Mouse (Mus musculus): Measurements from ENCODE around the gene Gpr176. TPM values are rescaled to one million over a fixed set of nuclear protein-coding genes. Genes with fewer than 3 reads are reported as not detected.

Gene Gpr176
- polyA plus RNA-seq, 1 experiment from 2014 or later = 8.3 TPM

DNA sequence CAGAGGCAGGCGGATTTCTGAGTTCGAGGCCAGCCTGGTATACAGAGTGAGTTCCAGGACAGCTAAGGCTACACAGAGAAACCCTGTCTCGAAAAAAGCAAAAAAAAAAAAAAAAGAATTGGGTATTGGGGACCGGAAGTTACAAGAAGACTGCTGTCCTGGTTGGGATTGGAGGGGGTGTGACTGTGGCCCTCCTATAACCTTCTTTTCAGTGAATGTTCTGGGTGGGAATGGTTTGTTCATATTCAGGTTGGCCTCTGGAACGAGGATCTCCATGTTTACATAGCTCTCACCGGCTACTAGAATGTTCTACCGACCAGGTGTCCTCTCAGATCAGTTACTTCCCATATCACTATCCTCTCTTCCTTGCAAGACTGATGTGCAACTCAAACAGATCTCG, 116.1 kb downstream of the Gpr176 start:
- no peaks in the 10 kb centered on the region for H3K36me3 ChIP-seq
- 83% methylated on average over 8 of the region's 8 CpGs for WGBS
- no peak for ATAC-seq (ENCODE audit: low FRiP score, low read depth)

DNA sequence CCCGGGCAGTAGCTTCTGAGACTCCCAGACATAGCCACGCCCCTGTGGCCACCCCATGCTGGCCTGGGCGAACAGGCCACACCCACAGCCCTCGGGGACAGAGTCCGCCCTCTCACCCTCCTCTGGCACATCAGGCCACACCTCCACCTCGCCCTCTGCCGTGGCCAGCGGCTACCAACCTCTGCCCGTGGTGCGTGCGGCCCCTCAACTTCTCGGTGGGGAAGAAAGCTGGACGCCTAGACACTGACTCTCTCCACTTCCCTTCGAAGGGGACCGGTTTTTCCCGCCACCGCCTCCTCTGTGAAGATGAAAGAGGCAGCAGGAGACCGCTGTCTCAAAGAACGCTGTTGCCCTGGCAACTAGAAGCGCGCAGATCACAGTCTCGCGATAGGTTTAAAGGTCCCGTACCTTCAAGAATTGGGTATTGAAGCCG, 116.6 kb downstream of the Gpr176 start, which contains the start of gene Fsip1:
Gene Fsip1 (minus strand): TSS at position 346 of the 433 bp plus-strand sequence.
- peak within 1 kb of the TSS; percentile 46 for H3K4me3 ChIP-seq
- H3K27me3 ChIP-seq = no peaks in the 10 kb centered on the region; the same call in 1 of the 2 replicates
- WGBS = 4% methylated on average over 25 of the region's 25 CpGs
- peak within 1 kb of the TSS; percentile 71 for H3K4me2 ChIP-seq
- peak; percentile 87 for ATAC-seq (ENCODE audit: low FRiP score, low read depth)
- H3K27ac ChIP-seq (replicated peaks) = no peak within 1 kb of the TSS; the same call in 1 of the 2 replicates
- peaks cover 15% of the 10 kb centered on the region; the same call in 1 of the 2 replicates for H3K4me1 ChIP-seq (replicated peaks)
- H3K9me3 ChIP-seq = no peaks in the 10 kb centered on the region
- peak within 1 kb of the TSS; percentile 23; the same call in 1 of the 2 replicates for H3K9ac ChIP-seq
- no peaks in the 10 kb centered on the region for H3K36me3 ChIP-seq

More for the DNA sequence above, 116.1 kb downstream of the Gpr176 start:
- Histone ChIP-seq H3K27me3 (no peaks in the 10 kb centered on the region; the same call in 1 of the 2 replicates), H3K4me3 (peak overlapping the region; percentile 46), H3K9ac (no peak overlapping the region), H3K9me3 (no peaks in the 10 kb centered on the region), H3K4me1 (replicated peaks) (peaks cover 15% of the 10 kb centered on the region; the same call in 1 of the 2 replicates), H3K4me2 (peak overlapping the region; percentile 71), H3K27ac (replicated peaks) (no peak overlapping the region)

- H3K27ac ChIP-seq (replicated peaks) = no peak overlapping the region
- H3K36me3 ChIP-seq = no peaks in the 10 kb centered on the region
- 34% methylated on average over 8 of the region's 8 CpGs for WGBS
- no peak overlapping the region for H3K4me2 ChIP-seq
- H3K9me3 ChIP-seq = no peaks in the 10 kb centered on the region
- no peak overlapping the region for H3K9ac ChIP-seq
- no peak overlapping the region for H3K4me3 ChIP-seq
- H3K27me3 ChIP-seq = no peaks in the 10 kb centered on the region; the same call in none of the 2 replicates
- peaks cover 15% of the 10 kb centered on the region; the same call in 1 of the 2 replicates for H3K4me1 ChIP-seq (replicated peaks)
- peak; percentile 60 for ATAC-seq (ENCODE audit: low FRiP score, low read depth)
These were observed 118.7 kb downstream of the Gpr176 start for GRCm38 (mm10) chr2:118254516-118254915.

GRCm38 (mm10) chr2:118248966-118249365, 124.3 kb downstream of the Gpr176 start:
- WGBS = 74% methylated on average over 12 of the region's 12 CpGs
- no peak overlapping the region for H3K4me3 ChIP-seq
- no peak overlapping the region for H3K4me2 ChIP-seq
- no peak overlapping the region for H3K27ac ChIP-seq (replicated peaks)
- ATAC-seq (ENCODE audit: low FRiP score, low read depth) = no peak
- H3K9me3 ChIP-seq = no peaks in the 10 kb centered on the region
- H3K36me3 ChIP-seq = no peaks in the 10 kb centered on the region
- H3K9ac ChIP-seq = no peak overlapping the region
- no peaks in the 10 kb centered on the region for H3K4me1 ChIP-seq (replicated peaks)
- no peaks in the 10 kb centered on the region; the same call in 1 of the 2 replicates for H3K27me3 ChIP-seq

- no peak overlapping the region for H3K9ac ChIP-seq
- H3K4me3 ChIP-seq = no peak overlapping the region
- no peak for ATAC-seq (ENCODE audit: low FRiP score, low read depth)
- WGBS = 69% methylated on average over 2 of the region's 2 CpGs
- H3K4me1 ChIP-seq (replicated peaks) = no peaks in the 10 kb centered on the region
- no peaks in the 10 kb centered on the region; the same call in 1 of the 2 replicates for H3K27me3 ChIP-seq
- no peaks in the 10 kb centered on the region for H3K9me3 ChIP-seq
- no peak overlapping the region for H3K27ac ChIP-seq (replicated peaks)
- H3K4me2 ChIP-seq = no peak overlapping the region
- no peaks in the 10 kb centered on the region for H3K36me3 ChIP-seq
These were observed 125.2 kb downstream of the Gpr176 start for GRCm38 (mm10) chr2:118248016-118248415.

GRCm38 (mm10) chr2:118245914-118246313, 127.3 kb downstream of the Gpr176 start:
- ATAC-seq (ENCODE audit: low FRiP score, low read depth) = no peak
- H3K9me3 ChIP-seq = no peaks in the 10 kb centered on the region
- no peak overlapping the region for H3K4me2 ChIP-seq
- no peaks in the 10 kb centered on the region for H3K4me1 ChIP-seq (replicated peaks)
- WGBS = 14% methylated on average over 10 of the region's 10 CpGs
- H3K36me3 ChIP-seq = no peaks in the 10 kb centered on the region
- H3K9ac ChIP-seq = no peak overlapping the region
- H3K27me3 ChIP-seq = no peaks in the 10 kb centered on the region; the same call in 1 of the 2 replicates
- no peak overlapping the region for H3K27ac ChIP-seq (replicated peaks)
- no peak overlapping the region for H3K4me3 ChIP-seq

- no peaks in the 10 kb centered on the region for H3K9me3 ChIP-seq
- H3K4me1 ChIP-seq (replicated peaks) = 0 out of 2 replicates have a peak, but pooled peaks cover 3% of the 10 kb centered on the region
- no peak overlapping the region for H3K9ac ChIP-seq
- no peak overlapping the region for H3K4me3 ChIP-seq
- 81% methylated on average over 7 of the region's 7 CpGs for WGBS
- H3K27ac ChIP-seq (replicated peaks) = no peak overlapping the region
- H3K36me3 ChIP-seq = no peaks in the 10 kb centered on the region
- no peak for ATAC-seq (ENCODE audit: low FRiP score, low read depth)
- H3K27me3 ChIP-seq = no peaks in the 10 kb centered on the region
- no peak overlapping the region for H3K4me2 ChIP-seq
These were observed 137.0 kb downstream of the Gpr176 start for GRCm38 (mm10) chr2:118236196-118236595.

DNA sequence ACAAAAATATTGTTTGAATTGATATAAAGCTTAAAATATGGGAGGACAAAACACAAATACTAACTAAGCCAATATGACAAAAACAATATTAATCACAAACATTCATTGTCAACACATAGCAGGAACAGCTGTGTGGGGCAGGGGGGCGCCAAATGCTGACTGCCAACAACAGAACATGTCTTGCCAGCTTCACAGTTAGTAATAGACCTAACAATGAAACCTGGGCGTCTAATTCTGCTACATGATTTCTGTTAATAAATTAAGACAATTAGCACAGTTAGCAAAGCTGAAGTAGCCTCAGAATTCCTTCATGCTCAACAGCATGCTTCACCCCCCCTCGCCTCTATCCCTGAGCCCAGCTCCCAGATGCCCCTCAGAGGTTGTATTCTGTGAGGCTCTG, 137.6 kb downstream of the Gpr176 start:
- Histone ChIP-seq H3K36me3 (no peaks in the 10 kb centered on the region), H3K4me2 (no peak overlapping the region), H3K4me1 (replicated peaks) (0 out of 2 replicates have a peak, but pooled peaks cover 3% of the 10 kb centered on the region), H3K4me3 (no peak overlapping the region), H3K27me3 (no peaks in the 10 kb centered on the region), H3K27ac (replicated peaks) (no peak overlapping the region), H3K9me3 (no peaks in the 10 kb centered on the region), H3K9ac (no peak overlapping the region)
- 64% methylated on average over 3 of the region's 3 CpGs for WGBS
- no peak for ATAC-seq (ENCODE audit: low FRiP score, low read depth)

- Histone ChIP-seq H3K36me3 (no peaks in the 10 kb centered on the region), H3K9me3 (no peaks in the 10 kb centered on the region), H3K4me2 (no peak overlapping the region), H3K4me1 (replicated peaks) (no peaks in the 10 kb centered on the region), H3K27ac (replicated peaks) (no peak overlapping the region), H3K27me3 (no peaks in the 10 kb centered on the region), H3K4me3 (no peak overlapping the region), H3K9ac (no peak overlapping the region)
- WGBS = 80% methylated on average over 3 of the region's 3 CpGs
- no peak for ATAC-seq (ENCODE audit: low FRiP score, low read depth)
These were observed 142.7 kb downstream of the Gpr176 start for GRCm38 (mm10) chr2:118230544-118230943.

DNA sequence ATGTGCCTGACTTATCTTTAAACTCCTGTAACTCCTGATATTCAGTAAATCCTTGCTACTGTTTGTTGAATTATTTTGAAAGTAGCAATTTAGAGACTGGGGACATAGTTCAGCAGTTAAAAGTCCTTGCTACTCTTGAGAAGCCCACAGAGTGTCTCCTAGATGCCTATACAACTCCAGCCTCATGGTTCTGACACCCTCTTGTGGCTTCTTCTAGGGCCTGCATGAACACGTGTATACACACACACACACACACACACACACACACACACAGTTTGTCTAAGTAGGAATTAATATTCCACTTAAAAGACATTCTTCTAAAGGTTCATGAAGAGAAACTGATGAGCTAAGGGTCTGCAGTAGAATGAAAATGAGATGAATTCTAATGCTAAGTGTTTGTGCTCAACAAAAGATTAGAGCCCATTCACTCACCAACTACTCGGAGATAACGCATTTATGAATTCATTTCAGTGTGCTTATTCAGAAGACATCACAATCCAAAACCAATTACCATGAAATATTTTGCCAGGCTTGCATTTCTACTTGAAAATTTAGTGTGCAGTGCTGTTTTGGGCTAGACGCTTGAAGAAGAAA, 144.6 kb downstream of the Gpr176 start:
- H3K9me3 ChIP-seq = no peaks in the 10 kb centered on the region
- no peak overlapping the region for H3K9ac ChIP-seq
- no peaks in the 10 kb centered on the region for H3K27me3 ChIP-seq
- no peak for ATAC-seq (ENCODE audit: low FRiP score, low read depth)
- 59% methylated on average over 4 of the region's 4 CpGs for WGBS
- no peaks in the 10 kb centered on the region for H3K36me3 ChIP-seq
- H3K4me2 ChIP-seq = no peak overlapping the region
- no peak overlapping the region for H3K27ac ChIP-seq (replicated peaks)
- H3K4me3 ChIP-seq = no peak overlapping the region
- no peaks in the 10 kb centered on the region for H3K4me1 ChIP-seq (replicated peaks)
